Mouse (Mus musculus) thymus, postnatal 0 days (tissue): ENCODE results near the gene Mcts2. TPM values are rescaled to one million over a fixed set of nuclear protein-coding genes. Genes with fewer than 3 reads are reported as not detected.

ENCODE experiments used
- DNase-seq: peaks from one replicate; pipeline ENCODE4 v3.0.0-alpha.2; 2015; ENCODE audit warnings: low spot score
- polyA plus RNA-seq: library from polyadenylated mRNA; unstranded; fragments of >200 nt; fragmentation: Nextera tagmentation; extraction: Ambion mirVana; gene quantifications from 2 replicates; pipeline ENCODE4 v1.2.1, GENCODE M21; 2015

Mcts2 gene
- polyA plus RNA-seq, 1 experiment from 2014 or later: 15.6 TPM

GRCm38 (mm10) chr2:152683086-152683485 is 3.7 kb upstream of the Mcts2 start:
- DNase-seq: no peak

GRCm38 (mm10) chr2:152686399-152686798 is 436 bp upstream of the Mcts2 start:
- no peak for DNase-seq

GRCm38 (mm10) chr2:152691564-152692217 is 4.9 kb downstream of the Mcts2 start:
- DNase-seq: no peak

- DNase-seq: peak; percentile 80
Observed at GRCm38 (mm10) chr2:152693233-152693632, 6.4 kb downstream of the Mcts2 start.

GRCm38 (mm10) chr2:152693735-152694134 is 6.9 kb downstream of the Mcts2 start:
- DNase-seq: no peak

GRCm38 (mm10) chr2:152694708-152695107 is 7.9 kb downstream of the Mcts2 start:
- no peak for DNase-seq

- DNase-seq: no peak
Observed at GRCm38 (mm10) chr2:152696016-152696415, 9.2 kb downstream of the Mcts2 start.

GRCm38 (mm10) chr2:152696476-152697164 is 9.8 kb downstream of the Mcts2 start:
- peak; percentile 90 for DNase-seq

GRCm38 (mm10) chr2:152700138-152700537 is 13.3 kb downstream of the Mcts2 start:
- no peak for DNase-seq

GRCm38 (mm10) chr2:152700725-152701124 is 13.9 kb downstream of the Mcts2 start:
- DNase-seq: no peak

GRCm38 (mm10) chr2:152703596-152704255 is 16.9 kb downstream of the Mcts2 start:
- no peak for DNase-seq

- no peak for DNase-seq
Observed at GRCm38 (mm10) chr2:152704256-152704605, 17.4 kb downstream of the Mcts2 start.

- DNase-seq: no peak
Observed at GRCm38 (mm10) chr2:152704811-152705370, 18.1 kb downstream of the Mcts2 start.

GRCm38 (mm10) chr2:152705993-152706571 is 19.2 kb downstream of the Mcts2 start:
- no peak for DNase-seq

GRCm38 (mm10) chr2:152707186-152707585 is 20.4 kb downstream of the Mcts2 start:
- no peak for DNase-seq

GRCm38 (mm10) chr2:152707627-152708026 is 20.8 kb downstream of the Mcts2 start:
- DNase-seq: no peak

GRCm38 (mm10) chr2:152709066-152709465 is 22.2 kb downstream of the Mcts2 start:
- DNase-seq: no peak

GRCm38 (mm10) chr2:152716241-152716772 is 29.5 kb downstream of the Mcts2 start:
- DNase-seq: no peak

GRCm38 (mm10) chr2:152717652-152718051 is 30.8 kb downstream of the Mcts2 start:
- DNase-seq: no peak

GRCm38 (mm10) chr2:152718076-152718475 is 31.2 kb downstream of the Mcts2 start:
- no peak for DNase-seq

GRCm38 (mm10) chr2:152723651-152724331 is 37.0 kb downstream of the Mcts2 start:
- DNase-seq: peak; percentile 14
